Mouse (Mus musculus): ENCODE data around the gene Mrpl14. TPM values are rescaled to one million over a fixed set of nuclear protein-coding genes. Genes with fewer than 3 reads are reported as not detected.

Gene Mrpl14
- 10 to 100 TPM; 80.2 to 88.4 TPM for polyA plus RNA-seq (2017; shearing (Covaris generic))

DNA sequence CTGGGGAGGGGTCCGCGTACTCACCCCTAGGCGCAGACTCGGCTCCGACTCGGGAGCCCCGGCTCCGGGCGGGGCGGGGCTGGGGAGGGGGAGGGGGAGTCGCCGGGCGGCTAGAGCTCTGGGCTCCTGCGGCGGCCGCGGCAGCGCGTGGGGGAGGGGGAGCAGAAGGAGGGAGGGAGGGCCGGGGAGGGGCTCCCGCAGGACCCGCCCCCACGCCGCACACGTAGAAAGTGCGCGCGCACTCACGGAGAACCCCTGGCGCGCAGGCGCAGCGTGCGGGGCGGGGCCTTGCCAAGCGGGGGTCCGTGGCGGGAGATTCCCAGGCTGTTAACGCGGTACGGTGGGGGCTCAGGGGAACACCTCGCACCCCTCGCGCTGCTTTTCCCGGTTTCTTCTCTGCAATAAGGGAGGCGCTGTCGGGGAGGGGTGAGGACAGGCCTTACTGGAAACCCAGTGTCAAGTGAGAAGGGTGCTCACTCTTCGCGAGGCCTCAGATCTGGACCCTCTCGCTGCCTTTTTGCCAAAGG, at the start of gene Mrpl14:
Mrpl14 (plus strand) TSS at position 230 of the 527 bp plus-strand sequence.

DNA sequence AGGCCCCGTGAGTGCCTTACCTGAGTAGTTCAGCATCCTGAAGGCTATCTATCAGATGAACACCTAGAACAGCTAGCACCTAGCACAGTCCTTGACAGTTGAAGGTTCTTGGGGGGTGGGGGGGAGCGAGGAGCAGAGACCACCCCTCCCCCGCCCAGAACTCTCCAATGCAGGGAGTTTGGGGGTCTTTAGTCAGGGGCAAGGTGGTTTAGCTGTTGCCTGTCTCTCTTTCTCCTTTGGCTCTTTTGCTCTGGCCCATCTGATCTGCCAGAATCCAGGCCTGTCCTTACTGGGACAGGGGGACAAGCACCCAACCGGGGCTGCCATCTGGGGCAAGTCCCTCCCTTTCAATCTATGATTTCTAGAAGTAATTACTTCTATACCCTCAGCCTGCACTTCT, 26.9 kb upstream of the Mrpl14 start, which contains the start of gene Capn11:
Capn11 (minus strand) TSS at position 101 of the 400 bp plus-strand sequence.

DNA sequence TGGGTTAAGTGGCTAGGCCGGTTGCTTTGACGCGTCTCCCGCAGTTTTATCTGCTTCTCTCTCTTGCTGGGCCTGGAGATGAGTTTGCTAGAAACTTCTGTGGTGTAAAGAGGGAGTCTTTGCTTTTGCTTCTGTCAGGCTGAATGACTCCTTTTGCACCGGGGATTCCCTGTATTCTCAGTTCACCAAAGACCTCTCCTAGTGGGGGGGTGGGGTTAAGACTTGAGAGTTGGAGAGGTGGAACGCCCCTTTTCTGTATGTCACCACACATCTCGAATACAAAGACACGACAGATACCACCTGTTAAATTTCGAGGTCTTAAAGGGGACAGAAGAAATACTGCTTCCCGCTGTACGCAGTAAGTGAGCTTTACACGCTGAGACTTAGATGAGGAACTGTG, 594 bp downstream of the Mrpl14 start, which contains the start of gene Tmem63b:
Tmem63b (minus strand) TSS at position 190 of the 400 bp plus-strand sequence.

DNA sequence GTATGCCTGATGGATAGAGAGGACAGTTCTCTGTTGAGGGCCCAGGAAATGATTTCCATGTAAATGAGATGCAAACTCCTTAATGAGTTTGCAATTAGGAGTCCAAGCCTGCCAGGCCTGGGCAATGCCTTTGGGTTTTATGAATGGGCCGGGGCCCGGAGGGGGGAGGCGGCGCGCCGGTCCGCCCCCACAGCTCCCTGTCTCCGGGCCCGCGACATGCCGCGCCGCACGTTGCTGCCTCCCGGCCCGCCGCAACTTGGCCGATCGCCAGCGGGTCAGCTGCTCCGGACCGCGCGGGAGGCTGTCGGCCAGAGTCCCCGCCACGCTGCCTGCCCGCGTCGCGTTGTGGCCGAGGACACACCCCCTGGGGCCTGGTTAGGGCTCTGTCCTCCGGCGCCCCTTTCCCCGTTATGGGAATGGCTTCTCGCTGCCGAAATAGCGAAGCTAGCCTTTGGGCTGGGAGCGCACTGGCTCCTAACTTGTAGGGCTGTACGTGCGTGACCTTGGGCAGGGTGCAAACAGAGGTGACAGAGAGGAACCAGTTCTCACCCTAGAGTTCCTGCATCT, 47.7 kb downstream of the Mrpl14 start, which contains the start of gene 1600014C23Rik:
1600014C23Rik (minus strand) TSS at position 110 of the 567 bp plus-strand sequence.

Other genes with a start within 250 kb of the Mrpl14 start
- gene Spats1, start 210.9 kb upstream of the Mrpl14 start, polyA plus RNA-seq (2017; shearing (Covaris generic)), result under 1 TPM; 0.70 to 0.75 TPM
- 1 to 10 TPM; 5.4 to 9.2 TPM for gene Aars2, start 179.5 kb upstream of the Mrpl14 start, polyA plus RNA-seq (2017; shearing (Covaris generic))
- not detected for gene Tcte1, start 162.9 kb upstream of the Mrpl14 start, polyA plus RNA-seq (2017; shearing (Covaris generic))
- gene Tmem151b, start 136.6 kb upstream of the Mrpl14 start, polyA plus RNA-seq (2017; shearing (Covaris generic)), result under 1 TPM in 1 of 2 experiments, not detected in 1; 0.05 TPM
- gene Nfkbie, start 130.6 kb upstream of the Mrpl14 start, polyA plus RNA-seq (2017; shearing (Covaris generic)), result 10 to 100 TPM; 61.4 to 69.0 TPM
- gene Slc35b2, start 122.4 kb upstream of the Mrpl14 start, polyA plus RNA-seq (2017; shearing (Covaris generic)), result 10 to 100 TPM; 62.7 to 68.2 TPM
- 100 to 1,000 TPM; 510 to 608 TPM for gene Hsp90ab1, start 113.1 kb upstream of the Mrpl14 start, polyA plus RNA-seq (2017; shearing (Covaris generic))
- 100 to 1,000 TPM in 1 of 2 experiments, 10 to 100 TPM in 1; 83.1 to 100 TPM for gene Slc29a1, start 86.7 kb upstream of the Mrpl14 start, polyA plus RNA-seq (2017; shearing (Covaris generic))
- not detected for gene Mymx, start 84.2 kb upstream of the Mrpl14 start, polyA plus RNA-seq (2017; shearing (Covaris generic))
- gene Capn11, start 27.0 kb upstream of the Mrpl14 start, polyA plus RNA-seq (2017; shearing (Covaris generic)), result 1 to 10 TPM in 1 of 2 experiments, not detected in 1; 1.2 TPM
- gene Tmem63b, start 583 bp downstream of the Mrpl14 start, polyA plus RNA-seq (2017; shearing (Covaris generic)), result 10 to 100 TPM in 1 of 2 experiments, 1 to 10 TPM in 1; 6.1 to 11.2 TPM
- not detected for gene 1600014C23Rik, start 47.5 kb downstream of the Mrpl14 start, polyA plus RNA-seq (2017; shearing (Covaris generic))

All from activated CD4-positive, CD25-positive, alpha-beta regulatory T cell (primary cell).